Mouse (Mus musculus) macrophage (primary cell): Measurements from ENCODE around the gene Lrp5. TPM values are rescaled to one million over a fixed set of nuclear protein-coding genes. Genes with fewer than 3 reads are reported as not detected.

Experiments used
- H3K27ac ChIP-seq: fragments of 350-480 bp; formaldehyde crosslinking; 2 replicates; pipeline ENCODE4 v1.9.0; 2021
- H3K36me3 ChIP-seq: fragments of 350-480 bp; formaldehyde crosslinking; 2 replicates; pipeline ENCODE4 v1.9.0; 2021; ENCODE audit errors: inconsistent target
- H3K4me3 ChIP-seq: fragments of 350-480 bp; formaldehyde crosslinking; 2 replicates; pipeline ENCODE4 v1.9.0; 2021; ENCODE audit errors: inconsistent target
- H3K79me2 ChIP-seq: fragments of 350-480 bp; formaldehyde crosslinking; 2 replicates; pipeline ENCODE4 v1.9.0; 2021; ENCODE audit errors: inconsistent target
- WGBS: methylation state at CpG from one replicate; pipeline ENCODE4 v1.1.7; 2026; ENCODE audit warnings: inconsistent platforms; ENCODE audit not compliant: missing documents; 5-methylcytosine and 5-hydroxymethylcytosine counted together
- polyA plus RNA-seq: library from polyadenylated mRNA; stranded (reverse); fragments of 250-400 nt; gene quantifications from 3 replicates; pipeline ENCODE4 v1.2.4, GENCODE M21; 2018; ENCODE audit warnings: inconsistent platforms

The Lrp5 gene
- polyA plus RNA-seq, 1 experiment from 2014 or later, result 23.5 TPM

DNA sequence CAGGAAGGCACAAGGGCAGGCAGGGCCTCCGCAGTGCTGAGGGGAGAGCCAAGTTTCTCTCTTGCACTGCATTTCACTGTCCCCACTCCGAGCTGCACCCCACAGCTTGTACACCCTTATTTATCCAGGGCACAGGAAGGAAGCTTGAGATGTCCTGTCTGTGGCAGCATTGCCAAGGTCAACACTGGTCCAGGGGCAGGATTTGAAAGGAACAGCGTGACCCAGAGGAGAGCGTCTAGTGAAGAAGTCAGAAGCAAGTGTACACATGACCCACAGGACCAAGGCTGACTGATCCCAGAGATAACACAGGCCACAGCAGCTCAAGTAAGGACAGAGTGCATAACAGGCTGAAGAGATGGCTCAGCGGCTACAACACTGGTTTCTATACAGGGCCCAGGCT, 32.3 kb downstream of the Lrp5 start:
- WGBS, result 82% methylated on average over 5 of the region's 5 CpGs
- Histone ChIP-seq H3K79me2 (no peaks in the 10 kb centered on the region; the same call in 1 of the 2 replicates), H3K4me3 (no peak overlapping the region), H3K36me3 (peaks cover 26% of the 10 kb centered on the region), H3K27ac (no peak overlapping the region)

DNA sequence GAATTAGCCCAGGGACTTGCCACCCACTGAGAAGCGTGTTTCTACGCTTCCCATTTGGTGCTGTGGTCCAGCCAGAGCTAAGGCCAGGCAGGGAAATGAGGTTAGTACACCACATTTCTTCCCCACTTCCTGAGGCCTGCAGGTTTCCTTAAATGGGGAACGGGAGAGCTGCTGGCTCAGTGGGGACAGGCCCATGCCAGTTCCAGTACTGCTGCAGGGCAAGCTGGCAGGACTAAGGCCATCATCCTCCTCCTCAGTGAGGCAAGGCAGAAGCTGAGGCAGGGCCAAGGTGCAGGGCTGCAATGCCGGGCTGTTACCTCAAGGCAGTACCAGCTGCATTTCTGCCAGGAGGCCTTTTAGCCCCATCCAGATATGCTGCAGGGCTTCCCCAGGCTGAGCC, 32.9 kb downstream of the Lrp5 start:
- H3K79me2 ChIP-seq, result no peaks in the 10 kb centered on the region
- WGBS, result 68% methylated on average over 4 of the region's 4 CpGs
- H3K27ac ChIP-seq, result no peak overlapping the region
- no peak overlapping the region for H3K4me3 ChIP-seq
- peaks cover 21% of the 10 kb centered on the region for H3K36me3 ChIP-seq

DNA sequence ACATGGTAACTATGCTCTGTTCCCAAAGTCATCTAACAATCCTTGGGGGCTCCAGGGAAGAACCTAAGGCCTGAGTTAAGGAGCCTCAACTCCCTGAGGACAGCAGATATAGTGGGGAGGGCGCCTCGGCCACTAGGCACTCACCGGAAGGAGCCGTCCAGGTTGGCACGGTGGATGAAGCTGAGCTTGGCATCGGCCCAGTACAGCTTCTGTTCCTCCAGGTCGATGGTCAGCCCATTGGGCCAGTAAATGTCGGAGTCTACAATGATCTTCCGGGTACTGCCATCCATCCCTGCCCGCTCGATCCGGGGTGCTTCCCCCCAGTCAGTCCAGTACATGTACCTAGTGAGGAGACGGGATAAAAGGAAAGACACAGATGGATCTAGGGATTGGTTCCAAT, 34.4 kb downstream of the Lrp5 start:
- H3K4me3 ChIP-seq, result no peak overlapping the region
- H3K36me3 ChIP-seq, result peaks cover 19% of the 10 kb centered on the region
- no peak overlapping the region for H3K27ac ChIP-seq
- no peaks in the 10 kb centered on the region for H3K79me2 ChIP-seq
- WGBS, result 97% methylated on average over 13 of the region's 13 CpGs

DNA sequence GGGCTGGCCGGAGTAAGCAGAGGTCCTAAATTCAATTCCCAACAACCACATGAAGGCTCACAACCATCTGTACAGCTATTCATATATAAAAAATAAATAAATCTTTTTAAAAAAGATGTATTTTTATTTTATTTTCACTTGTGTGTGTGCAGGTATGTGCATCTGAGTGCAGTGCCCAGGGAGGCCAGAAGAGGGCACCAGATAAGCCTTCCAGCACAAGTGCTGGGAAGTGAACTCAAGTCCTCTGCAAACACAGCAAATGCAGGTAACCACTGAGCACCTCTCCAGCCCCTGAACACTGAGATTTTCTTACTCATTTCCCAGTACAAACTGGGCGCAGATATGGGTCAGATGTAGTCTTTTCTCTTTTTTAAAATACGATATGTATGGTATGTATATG, 35.1 kb downstream of the Lrp5 start:
- no peaks in the 10 kb centered on the region for H3K79me2 ChIP-seq
- no peak overlapping the region for H3K27ac ChIP-seq
- no peak overlapping the region for H3K4me3 ChIP-seq
- 86% methylated on average over 3 of the region's 3 CpGs for WGBS
- peaks cover 21% of the 10 kb centered on the region for H3K36me3 ChIP-seq

DNA sequence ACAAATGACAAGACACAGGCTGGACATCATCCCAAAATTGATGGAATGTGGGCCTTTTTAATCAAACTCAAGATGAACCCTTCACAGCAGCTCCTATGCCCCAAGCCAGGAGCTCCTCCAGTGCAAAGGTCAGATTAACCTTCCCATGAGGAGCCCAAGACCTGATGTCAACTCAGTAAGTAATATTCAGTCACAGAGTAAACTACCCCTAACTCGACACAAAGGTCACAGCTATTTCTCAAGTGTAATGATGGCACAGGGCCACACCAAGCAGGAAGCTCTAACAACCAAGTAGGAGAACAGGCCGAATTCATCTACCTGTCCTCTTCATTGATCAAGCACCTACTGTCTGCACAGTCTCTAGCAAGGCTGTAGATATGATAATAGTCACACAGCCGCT, 35.9 kb downstream of the Lrp5 start:
- Histone ChIP-seq H3K27ac (no peak overlapping the region), H3K4me3 (no peak overlapping the region), H3K79me2 (no peaks in the 10 kb centered on the region), H3K36me3 (peaks cover 28% of the 10 kb centered on the region)
- WGBS, result 90% methylated on average over 3 of the region's 3 CpGs

DNA sequence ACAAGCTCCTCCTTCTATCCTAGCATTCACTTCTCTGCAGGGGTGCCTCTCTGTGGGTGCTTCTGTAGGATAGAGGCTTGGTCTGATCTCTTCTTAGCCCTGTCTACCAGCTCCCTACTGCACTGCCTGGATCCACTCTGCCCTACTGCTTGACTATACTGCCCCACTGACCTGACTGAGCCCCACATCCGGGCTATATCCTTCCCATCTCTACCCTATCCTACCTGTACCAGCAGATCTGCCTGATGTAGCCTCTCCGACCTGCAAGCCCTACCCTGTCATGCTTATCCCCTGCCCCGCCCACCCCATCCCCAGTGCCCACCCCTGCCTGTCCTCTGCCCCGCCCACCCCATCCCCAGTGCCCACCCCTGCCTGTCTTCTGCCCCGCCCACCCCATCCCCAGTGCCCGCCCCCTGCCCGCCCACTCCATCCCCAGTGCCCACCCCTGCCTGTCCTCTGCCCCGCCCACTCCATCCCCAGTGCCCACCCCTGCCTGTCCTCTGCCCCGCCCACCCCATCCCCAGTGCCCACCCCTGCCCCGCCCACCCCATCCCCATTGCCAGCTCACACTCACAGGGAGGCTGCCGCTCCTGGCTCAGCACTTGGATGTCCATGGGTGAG, 37.4 kb downstream of the Lrp5 start:
- no peak overlapping the region for H3K4me3 ChIP-seq
- H3K36me3 ChIP-seq, result peaks cover 33% of the 10 kb centered on the region
- WGBS, result 100% methylated on average over 3 of the region's 11 CpGs
- H3K27ac ChIP-seq, result no peak overlapping the region
- no peaks in the 10 kb centered on the region for H3K79me2 ChIP-seq

DNA sequence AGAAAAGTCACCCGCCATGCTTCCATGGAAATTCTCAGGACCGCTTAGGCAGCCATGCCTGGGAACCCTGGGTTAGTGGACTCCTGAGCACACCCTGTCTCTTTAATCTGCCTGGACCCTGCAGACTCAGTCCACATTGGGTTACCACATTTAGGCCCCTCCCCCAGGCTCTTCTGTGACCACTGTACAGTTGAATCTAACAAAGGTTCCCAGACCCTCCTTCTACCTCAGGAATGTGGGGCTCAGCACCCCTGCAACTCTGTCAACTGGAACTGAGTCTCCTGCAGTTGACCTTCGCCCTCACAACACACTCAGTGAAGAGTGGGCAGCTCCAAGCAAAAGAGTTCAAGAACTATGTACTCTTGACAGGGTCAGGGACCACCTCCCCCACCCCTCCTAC, 38.4 kb downstream of the Lrp5 start:
- Histone ChIP-seq H3K4me3 (no peak overlapping the region), H3K79me2 (no peaks in the 10 kb centered on the region), H3K27ac (no peak overlapping the region), H3K36me3 (peaks cover 40% of the 10 kb centered on the region)
- 100% methylated on average over 3 of the region's 3 CpGs for WGBS

DNA sequence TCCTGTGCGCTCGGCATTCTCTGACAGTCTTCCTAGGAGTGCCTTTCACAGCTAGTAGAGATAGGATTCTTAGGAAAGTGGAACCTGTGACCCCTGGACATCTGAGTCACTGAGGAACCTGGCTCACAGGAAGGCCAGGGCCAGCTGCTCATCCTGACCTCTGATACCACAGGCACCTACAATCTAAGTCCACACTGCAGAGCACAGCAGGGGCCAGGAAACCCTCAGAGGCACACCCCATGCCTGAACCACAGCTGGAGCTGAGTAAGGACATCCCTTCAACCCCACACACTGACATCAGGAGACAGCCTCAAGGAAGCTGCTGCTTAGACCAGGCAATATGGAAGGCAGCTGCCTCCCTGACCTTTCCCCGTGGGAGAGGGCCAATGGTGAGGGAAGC, 40.6 kb downstream of the Lrp5 start:
- Histone ChIP-seq H3K4me3 (no peak overlapping the region), H3K36me3 (peaks cover 27% of the 10 kb centered on the region; the same call in 1 of the 2 replicates), H3K27ac (no peak overlapping the region), H3K79me2 (no peaks in the 10 kb centered on the region)
- 96% methylated on average over 3 of the region's 3 CpGs for WGBS

DNA sequence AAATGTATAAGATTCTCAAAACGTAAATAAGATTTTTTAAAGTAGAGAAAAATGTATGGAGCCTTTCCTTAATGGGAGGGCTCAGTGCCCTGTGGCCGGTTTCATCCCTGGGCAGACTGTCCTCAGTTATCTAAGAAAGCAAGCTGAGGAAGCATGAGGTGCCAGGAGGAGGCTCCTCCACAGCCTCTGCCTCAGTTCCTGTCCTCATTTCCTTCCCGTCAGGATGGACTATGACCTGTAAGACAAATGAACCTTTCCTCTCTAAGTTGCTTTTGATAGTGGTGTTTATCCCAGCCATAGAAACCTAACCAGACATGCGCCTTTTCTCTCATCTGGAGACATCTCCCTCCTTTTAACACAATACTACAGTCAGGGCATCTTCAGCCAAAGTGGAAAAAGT, 41.0 kb downstream of the Lrp5 start:
- Histone ChIP-seq H3K79me2 (no peaks in the 10 kb centered on the region), H3K27ac (no peak overlapping the region), H3K36me3 (peaks cover 27% of the 10 kb centered on the region; the same call in 1 of the 2 replicates), H3K4me3 (no peak overlapping the region)
- 95% methylated on average over 4 of the region's 4 CpGs for WGBS

DNA sequence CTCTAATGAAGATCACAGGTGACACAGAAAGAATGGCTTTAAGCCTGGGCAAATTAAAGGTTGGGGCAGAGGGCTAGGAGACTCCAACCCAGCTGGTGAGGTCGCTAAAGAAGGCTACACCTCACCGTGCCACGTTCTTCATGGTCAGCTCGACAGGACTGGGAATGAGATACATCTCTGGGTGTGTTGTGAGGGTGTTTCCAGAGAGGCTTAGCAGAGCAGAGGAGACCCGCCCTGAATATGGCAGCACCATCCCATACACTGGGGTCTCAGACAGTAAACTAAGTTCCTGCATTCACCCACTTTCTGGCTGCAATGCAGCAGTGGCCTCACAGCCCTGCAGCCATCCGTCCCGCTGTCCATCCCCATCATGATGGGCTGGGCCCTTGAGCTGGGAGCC, 46.8 kb downstream of the Lrp5 start:
- Histone ChIP-seq H3K4me3 (no peak overlapping the region), H3K79me2 (no peaks in the 10 kb centered on the region), H3K36me3 (peaks cover 10% of the 10 kb centered on the region; the same call in 1 of the 2 replicates), H3K27ac (no peak overlapping the region)
- WGBS, result 94% methylated on average over 7 of the region's 7 CpGs

DNA sequence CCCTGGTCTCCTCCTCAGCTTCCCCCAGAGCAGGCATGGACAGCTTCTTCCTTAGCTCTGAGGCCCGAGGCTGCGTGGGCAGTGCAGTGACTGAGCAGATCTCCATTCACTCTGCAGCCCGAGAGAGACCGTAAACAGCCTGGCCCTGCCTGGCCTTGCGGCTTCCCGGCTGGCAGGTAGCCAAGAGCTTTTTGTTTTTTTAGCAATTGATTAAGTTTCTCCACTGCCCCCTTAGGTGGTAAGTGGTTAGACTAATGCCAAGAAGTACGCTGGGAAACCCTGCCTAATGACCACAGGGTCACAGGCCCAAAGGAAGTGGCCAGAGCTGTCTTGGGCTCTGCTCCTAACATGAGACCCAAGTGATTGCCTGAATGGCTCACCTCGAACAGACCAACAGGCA, 47.7 kb downstream of the Lrp5 start:
- Histone ChIP-seq H3K36me3 (peaks cover 5% of the 10 kb centered on the region; the same call in 1 of the 2 replicates), H3K27ac (no peak overlapping the region), H3K4me3 (no peak overlapping the region), H3K79me2 (no peaks in the 10 kb centered on the region)
- WGBS, result 41% methylated on average over 8 of the region's 8 CpGs

DNA sequence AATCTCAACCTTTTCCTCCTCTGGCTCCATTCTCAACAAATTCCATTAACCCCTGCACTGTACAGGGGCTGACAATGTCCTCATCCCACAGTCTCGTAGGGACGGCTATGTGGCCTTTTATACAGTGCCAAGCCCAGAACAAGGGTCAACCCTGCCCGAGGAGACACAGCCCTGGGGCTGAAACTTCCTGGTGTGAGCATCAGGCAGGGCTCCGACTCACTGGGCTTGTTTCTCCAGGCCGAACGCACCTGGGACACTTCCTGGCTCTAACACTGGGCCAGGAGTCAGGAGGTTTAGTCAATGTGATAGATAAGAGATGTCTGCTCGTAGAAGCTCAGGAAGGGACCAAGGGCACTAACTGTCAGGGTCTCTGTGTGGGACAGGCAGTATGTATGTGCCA, 54.3 kb downstream of the Lrp5 start:
- 0 out of 2 replicates have a peak, but pooled peaks cover 16% of the 10 kb centered on the region for H3K36me3 ChIP-seq
- H3K4me3 ChIP-seq, result no peak overlapping the region
- no peaks in the 10 kb centered on the region for H3K79me2 ChIP-seq
- 97% methylated on average over 4 of the region's 7 CpGs for WGBS
- no peak overlapping the region for H3K27ac ChIP-seq

DNA sequence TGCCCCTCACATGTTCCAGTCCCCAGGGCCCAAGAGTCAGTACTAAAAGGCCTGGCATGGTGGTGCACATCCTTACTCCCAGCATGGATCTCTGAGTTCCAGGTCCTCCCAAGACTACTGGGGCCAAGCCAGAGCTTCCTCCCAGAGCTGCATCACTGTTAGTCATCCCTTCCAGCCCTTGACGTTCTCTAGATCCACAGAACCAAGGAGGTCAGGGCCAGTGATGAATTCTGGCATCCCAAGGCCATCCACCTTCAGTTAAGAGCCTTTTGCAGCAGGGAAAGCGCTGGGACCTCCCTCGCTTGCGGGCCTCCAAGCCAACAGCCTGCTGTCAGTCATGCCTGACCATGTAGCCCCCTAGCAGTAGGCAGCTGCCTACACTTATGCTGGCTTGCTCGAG, 54.9 kb downstream of the Lrp5 start:
- Histone ChIP-seq H3K4me3 (no peak overlapping the region), H3K79me2 (no peaks in the 10 kb centered on the region), H3K36me3 (peaks cover 16% of the 10 kb centered on the region; the same call in 1 of the 2 replicates), H3K27ac (no peak overlapping the region)
- WGBS, result 92% methylated on average over 5 of the region's 5 CpGs

DNA sequence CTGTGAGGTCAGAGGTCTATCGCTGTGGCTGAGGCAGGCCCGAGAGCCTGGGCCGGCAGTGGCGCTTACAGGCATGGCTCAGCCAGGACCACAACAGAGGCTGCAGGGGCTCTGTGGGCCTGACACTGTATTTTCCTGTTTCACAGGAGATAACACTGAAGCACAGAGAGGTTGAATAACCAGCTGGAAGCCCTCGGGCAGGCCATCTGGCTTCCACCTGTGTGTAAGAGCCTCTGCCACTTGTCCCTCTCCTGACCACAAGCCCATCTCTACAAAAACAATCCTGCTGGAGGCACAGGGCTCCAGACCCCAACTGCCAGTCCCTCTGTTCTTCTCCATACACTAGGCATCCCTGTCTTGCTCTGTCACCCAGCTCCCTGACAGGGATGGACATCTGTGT, 55.9 kb downstream of the Lrp5 start:
- H3K36me3 ChIP-seq, result peaks cover 16% of the 10 kb centered on the region; the same call in 1 of the 2 replicates
- no peak overlapping the region for H3K27ac ChIP-seq
- no peaks in the 10 kb centered on the region for H3K79me2 ChIP-seq
- H3K4me3 ChIP-seq, result no peak overlapping the region
- 96% methylated on average over 5 of the region's 5 CpGs for WGBS

DNA sequence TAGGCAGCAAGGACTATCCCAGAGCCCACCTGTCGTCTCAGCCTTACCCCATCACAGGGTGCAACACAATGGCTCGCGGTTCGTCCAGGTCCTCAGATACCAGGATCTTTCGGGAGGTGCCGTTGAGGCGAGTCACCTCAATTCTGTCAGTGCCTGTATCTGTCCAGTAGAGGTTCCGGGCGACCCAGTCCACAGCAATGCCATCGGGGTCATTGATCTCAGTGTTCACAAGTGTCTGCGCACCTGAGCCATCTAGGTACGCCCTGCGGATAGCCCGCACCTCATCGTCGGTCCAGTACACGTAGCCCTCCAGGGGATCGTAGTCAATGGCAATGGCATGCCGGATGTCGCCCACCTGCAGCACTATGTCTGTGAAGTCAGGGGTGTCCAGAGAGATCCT, 56.3 kb downstream of the Lrp5 start:
- H3K4me3 ChIP-seq, result no peak overlapping the region
- peaks cover 16% of the 10 kb centered on the region; the same call in 1 of the 2 replicates for H3K36me3 ChIP-seq
- H3K79me2 ChIP-seq, result no peaks in the 10 kb centered on the region
- no peak overlapping the region for H3K27ac ChIP-seq
- WGBS, result 97% methylated on average over 20 of the region's 20 CpGs

DNA sequence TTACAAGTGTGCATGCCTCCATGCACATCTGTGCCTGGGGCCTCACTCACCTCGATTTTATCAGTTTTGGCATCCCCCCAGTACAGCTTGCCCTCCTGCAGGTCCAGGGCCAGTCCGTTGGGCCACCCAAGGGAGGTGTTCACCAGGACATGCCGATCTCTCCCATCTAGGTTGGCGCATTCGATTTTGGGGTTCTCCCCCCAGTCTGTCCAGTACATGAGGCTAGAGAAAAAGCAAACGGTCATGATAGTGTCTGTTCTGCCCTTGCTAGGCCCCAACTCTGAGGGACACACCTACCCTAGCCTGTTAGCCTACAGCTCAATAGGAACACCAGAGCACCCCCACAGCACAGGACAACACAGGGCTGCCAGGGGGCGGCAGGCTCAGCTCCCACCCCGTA, 58.1 kb downstream of the Lrp5 start:
- Histone ChIP-seq H3K4me3 (no peak overlapping the region), H3K36me3 (peaks cover 16% of the 10 kb centered on the region; the same call in 1 of the 2 replicates), H3K79me2 (no peaks in the 10 kb centered on the region), H3K27ac (no peak overlapping the region)
- 86% methylated on average over 8 of the region's 8 CpGs for WGBS
